Mouse (Mus musculus) stomach, postnatal 0 days (tissue): ENCODE results near the gene Cisd1.

Source experiments
- CTCF ChIP-seq: IDR thresholded peaks from 2 replicates; pipeline ENCODE4 v1.5.1; 2016; ENCODE audit warnings: antibody characterized with exemption, low read depth, mild to moderate bottlenecking, moderate library complexity
- EP300 ChIP-seq: optimal IDR thresholded peaks from 2 replicates; pipeline ENCODE3; 2016; ENCODE audit warnings: antibody characterized with exemption

DNA sequence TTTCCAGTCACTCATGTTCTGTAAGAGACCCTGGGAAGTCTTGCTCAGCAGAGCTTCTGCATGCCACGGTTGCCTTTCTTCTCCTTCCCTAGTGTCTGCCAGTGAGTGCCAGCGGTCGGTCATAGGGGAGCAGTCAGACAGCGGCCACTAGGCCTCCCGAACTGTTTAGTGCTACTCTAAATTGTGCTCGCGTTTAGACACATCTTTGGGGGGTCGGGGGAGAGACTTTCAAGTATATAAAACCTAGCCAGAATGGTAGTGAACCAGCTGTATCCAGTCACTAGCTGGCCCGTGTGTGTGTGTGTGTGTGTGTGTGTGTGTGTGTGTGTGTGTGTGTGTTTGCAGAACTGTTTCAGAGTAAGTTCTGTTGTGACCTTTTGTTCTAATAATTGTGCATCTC, 9.1 kb upstream of the Cisd1 start:
- TF ChIP-seq CTCF (no peak), EP300 (no peak)
